Mouse (Mus musculus): Measurements from ENCODE around the gene Arntl2. TPM values are rescaled to one million over a fixed set of nuclear protein-coding genes. Genes with fewer than 3 reads are reported as not detected.
"Not testable (repeated sequence)": the region's sequence is repeated elsewhere in the genome, so short reads cannot be mapped to it uniquely, and the experiment has no call there.

Gene Arntl2
- polyA plus RNA-seq, 2 experiments from 2014 or later: 1.3 to 1.7 TPM

- ATAC-seq: no peak
Measured at GRCm38 (mm10) chr6:146850050-146850449, 54.2 kb downstream of the Arntl2 start, which contains the start of gene Smco2. TSS of gene Smco2 (plus strand) at chr6:146850104.

- ATAC-seq: no peak
Measured at GRCm38 (mm10) chr6:146851916-146852315, 56.1 kb downstream of the Arntl2 start.

GRCm38 (mm10) chr6:146852739-146853138, 56.9 kb downstream of the Arntl2 start:
- ATAC-seq: no peak

DNA sequence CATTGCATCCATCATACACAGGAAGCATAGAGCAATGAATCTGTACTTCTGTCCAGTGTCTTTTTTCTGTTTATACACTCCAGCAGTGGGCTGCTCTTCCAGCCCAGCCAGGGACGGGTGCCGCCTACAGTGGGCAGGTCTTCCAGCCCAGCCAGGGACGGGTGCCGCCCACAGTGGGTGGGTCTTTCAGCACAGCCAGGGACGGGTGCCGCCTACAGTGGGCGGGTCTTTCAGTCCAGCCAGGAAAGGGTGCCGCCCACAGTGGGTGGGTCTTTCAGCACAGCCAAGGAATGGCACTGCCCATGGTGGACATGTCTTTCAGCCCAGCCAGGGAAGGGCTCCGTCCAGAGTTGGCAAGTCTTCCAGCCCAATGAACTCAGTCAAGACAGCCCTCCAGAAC, 59.3 kb downstream of the Arntl2 start:
- ATAC-seq: no peak

GRCm38 (mm10) chr6:146857386-146857785, 61.5 kb downstream of the Arntl2 start:
- ATAC-seq: no peak

GRCm38 (mm10) chr6:146863154-146863553, 67.3 kb downstream of the Arntl2 start:
- no peak for ATAC-seq

DNA sequence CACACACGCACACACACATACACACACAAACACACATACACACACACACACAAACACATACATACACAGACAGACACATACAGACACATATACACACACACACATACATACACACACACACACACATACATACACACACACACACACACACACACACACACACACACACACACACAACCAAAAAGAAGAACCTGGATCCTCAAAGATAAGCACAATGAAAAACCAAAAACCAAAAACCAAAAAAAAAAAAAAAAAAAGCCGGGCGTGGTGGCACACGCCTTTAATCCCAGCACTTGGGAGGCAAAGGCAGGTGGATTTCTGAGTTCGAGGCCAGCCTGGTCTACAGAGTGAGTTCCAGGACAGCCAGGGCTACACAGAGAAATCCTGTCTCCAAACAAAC, 68.5 kb downstream of the Arntl2 start:
- not testable (repeated sequence) for ATAC-seq

GRCm38 (mm10) chr6:146865701-146866100, 69.8 kb downstream of the Arntl2 start:
- no peak for ATAC-seq

DNA sequence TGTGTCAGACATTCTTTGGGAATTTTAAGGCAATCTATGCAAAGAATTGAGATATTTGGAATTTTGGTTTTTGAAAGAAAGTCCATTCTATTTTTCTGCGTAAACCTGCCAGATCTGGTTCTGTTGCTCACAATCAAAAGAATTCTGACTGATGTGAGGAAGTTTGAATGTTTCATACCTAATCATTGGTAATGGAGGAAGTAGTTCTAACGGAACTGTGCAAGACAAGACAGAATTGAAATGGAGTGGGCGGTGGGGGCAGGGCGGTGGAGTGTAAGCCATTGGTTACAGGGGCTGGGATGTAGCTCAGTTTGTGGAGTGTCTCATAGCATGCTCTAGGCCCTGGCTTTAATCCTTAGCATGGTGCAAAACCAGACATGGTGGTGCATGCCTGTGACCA, 76.1 kb downstream of the Arntl2 start:
- no peak for ATAC-seq

- ATAC-seq: no peak
Measured at GRCm38 (mm10) chr6:146874415-146874814, 78.6 kb downstream of the Arntl2 start.

DNA sequence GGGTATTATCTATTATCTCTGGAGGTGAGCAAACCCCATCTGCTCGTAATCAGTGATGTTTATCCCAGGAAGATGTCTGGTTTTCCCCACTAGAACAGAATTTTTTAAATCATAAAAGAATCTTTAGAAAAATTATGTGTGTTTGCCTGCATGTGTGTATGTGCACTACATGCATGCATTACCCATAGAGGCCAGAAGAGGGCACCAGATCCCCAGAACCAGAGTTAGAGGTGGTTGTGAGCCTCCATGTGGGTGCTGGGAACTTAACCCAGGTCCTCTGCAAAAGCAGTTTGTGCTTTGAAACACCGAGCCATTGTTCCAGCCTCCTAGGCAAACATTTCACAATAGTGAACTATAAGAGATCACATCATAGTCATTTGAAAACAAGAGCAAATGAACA, 81.0 kb downstream of the Arntl2 start:
- ATAC-seq: no peak

- ATAC-seq: no peak
Measured at GRCm38 (mm10) chr6:146877425-146878045, 81.7 kb downstream of the Arntl2 start.

DNA sequence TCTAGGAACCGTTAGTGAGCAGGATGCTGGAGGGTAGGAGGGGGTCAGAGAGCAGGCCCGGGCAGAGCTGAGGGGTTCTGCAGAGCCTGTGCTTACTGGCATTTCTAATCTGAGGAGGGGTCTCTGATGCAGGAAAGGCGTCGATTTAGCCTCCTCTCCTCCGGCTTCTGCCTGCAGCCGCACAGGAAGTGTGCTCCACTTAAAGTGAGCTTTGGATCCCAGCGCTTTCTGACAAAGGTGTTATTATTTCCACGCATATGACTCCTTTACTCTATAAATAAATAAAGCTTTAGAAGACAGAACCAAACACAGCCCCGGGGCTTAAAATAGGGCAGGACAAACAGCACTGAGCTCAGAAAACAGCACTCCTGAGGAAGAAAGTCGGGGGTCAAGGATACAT, 83.1 kb downstream of the Arntl2 start:
- ATAC-seq: no peak

DNA sequence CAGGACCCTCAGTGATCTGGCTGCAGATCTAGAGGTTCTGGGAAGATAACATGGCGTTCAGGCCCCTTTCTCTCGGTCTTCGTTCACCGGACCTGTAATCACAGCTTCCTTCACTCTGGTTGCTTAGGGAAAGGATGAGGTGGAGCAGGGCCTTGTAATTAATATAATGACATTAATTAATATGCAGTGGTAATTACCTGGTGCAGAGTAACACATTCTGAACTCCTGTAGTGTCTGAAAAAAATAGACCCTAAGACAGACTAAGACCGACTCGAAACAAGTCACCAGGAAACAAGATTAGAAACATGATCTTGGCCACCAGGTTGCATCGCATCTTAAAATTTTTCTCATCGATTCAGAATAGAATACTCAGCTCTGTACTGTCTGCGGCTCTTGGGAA, 84.0 kb downstream of the Arntl2 start:
- ATAC-seq: no peak

DNA sequence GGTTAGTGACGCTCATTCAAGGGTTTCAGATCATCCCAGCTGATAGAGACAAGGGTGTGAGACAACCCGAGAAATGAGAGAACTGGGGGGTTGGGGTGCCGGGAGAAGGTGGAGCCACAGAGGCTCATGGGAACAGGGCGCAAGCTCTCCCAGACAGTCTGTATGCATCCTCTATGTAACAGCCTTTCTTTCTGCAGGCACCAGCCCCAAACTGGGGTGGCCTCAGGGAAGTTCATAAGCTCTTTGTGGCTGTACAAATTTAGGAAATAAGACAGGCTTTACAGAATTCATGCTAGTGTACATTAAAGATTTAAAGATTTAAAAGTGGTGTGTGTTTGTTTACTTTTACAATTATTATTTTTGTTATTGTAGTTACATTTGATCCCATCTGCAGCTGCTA, 84.4 kb downstream of the Arntl2 start:
- ATAC-seq: no peak

DNA sequence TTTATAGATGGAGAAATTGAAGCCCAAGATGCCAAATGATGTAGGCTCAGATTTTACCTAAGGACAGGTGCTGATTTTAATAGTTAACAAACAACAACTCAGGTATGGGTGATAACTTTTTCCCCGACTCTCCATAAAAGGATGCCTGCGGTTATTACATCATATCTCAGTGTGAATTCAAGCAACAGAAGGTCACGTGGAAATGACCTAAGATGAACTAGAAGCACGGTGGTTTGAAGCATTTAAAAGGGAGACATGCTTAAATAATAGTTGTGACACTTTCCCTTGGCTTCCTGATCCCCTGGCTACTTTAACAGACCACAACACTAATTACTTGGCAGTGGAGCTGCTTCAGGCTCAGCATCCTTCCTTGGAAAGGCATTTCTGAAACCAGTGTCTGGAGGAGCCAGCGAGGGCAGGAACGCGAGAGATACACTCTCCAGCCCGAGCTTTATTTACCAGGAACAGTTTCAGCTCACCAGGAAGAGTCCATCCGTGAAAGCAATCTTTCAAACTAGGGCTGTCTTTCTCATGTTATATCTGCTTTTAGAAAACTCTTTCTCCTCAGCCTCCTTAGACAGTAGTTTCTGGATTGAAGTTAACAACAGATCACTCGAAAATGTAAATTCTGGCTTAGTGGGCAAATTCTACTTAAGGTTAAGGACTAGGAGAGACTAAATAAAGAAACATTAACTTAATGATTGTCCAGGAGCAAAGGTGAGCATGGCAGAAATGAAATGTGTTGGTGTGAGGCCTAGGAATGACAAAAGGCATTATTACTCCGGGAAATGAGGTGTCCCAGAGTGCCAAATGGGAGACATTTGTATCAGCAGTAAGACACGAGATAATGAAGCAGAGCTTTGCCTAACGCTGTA, 86.3 kb downstream of the Arntl2 start:
- ATAC-seq: no peak

Other genes with a start within 250 kb of the Arntl2 start
- gene Fgfr1op2, start 218.9 kb upstream of the Arntl2 start, polyA plus RNA-seq (2017; shearing (Covaris generic)): 100 to 1,000 TPM; 107 to 113 TPM
- 10 to 100 TPM; 53.1 to 58.5 TPM for gene Ints13, start 218.2 kb upstream of the Arntl2 start, polyA plus RNA-seq (2017; shearing (Covaris generic))
- gene Med21, start 153.5 kb upstream of the Arntl2 start, polyA plus RNA-seq (2017; shearing (Covaris generic)): 10 to 100 TPM; 54.1 to 67.2 TPM
- 1 to 10 TPM; 3.8 to 4.2 TPM for gene Tm7sf3, start 153.2 kb upstream of the Arntl2 start, polyA plus RNA-seq (2017; shearing (Covaris generic))
- 10 to 100 TPM; 18.7 to 19.9 TPM for gene Stk38l, start 71.1 kb upstream of the Arntl2 start, polyA plus RNA-seq (2017; shearing (Covaris generic))
- not detected for gene Smco2, start 54.0 kb downstream of the Arntl2 start, polyA plus RNA-seq (2017; shearing (Covaris generic))
- gene Ppfibp1, start 92.4 kb downstream of the Arntl2 start, polyA plus RNA-seq (2017; shearing (Covaris generic)): 10 to 100 TPM in 1 of 2 experiments, 1 to 10 TPM in 1; 5.8 to 10.1 TPM
- gene 1700034J05Rik, start 158.4 kb downstream of the Arntl2 start, polyA plus RNA-seq (2017; shearing (Covaris generic)): not detected
- gene Rep15, start 236.5 kb downstream of the Arntl2 start, polyA plus RNA-seq (2017; shearing (Covaris generic)): under 1 TPM; 0.49 to 0.90 TPM
- 10 to 100 TPM; 70.2 to 75.6 TPM for gene Mrps35, start 246.7 kb downstream of the Arntl2 start, polyA plus RNA-seq (2017; shearing (Covaris generic))

Measured in CD4-positive, CD25-positive, alpha-beta regulatory T cell, adult 4 months (primary cell).